Mouse (Mus musculus) intestine, embryonic 16.5 days (tissue): ENCODE data around the gene Polr2b. TPM values are rescaled to one million over a fixed set of nuclear protein-coding genes. Genes with fewer than 3 reads are reported as not detected.

ENCODE experiments used
- ATAC-seq: fragments of 200-750 bp; cut with Nextera tagmentation; 2 replicates; pipeline ENCODE4 v1.8.0; 2017; ENCODE audit warnings: moderate TSS enrichment, moderate library complexity
- H3K27ac ChIP-seq: fragments of 300-500 bp; sonication (generic); 2 replicates; pipeline ENCODE4 v1.5.1; 2014; ENCODE audit warnings: mild to moderate bottlenecking, low read length
- H3K27me3 ChIP-seq: fragments of 300-500 bp; sonication (generic); replicated peaks from 2 replicates; pipeline ENCODE4 v1.6.1; 2014; ENCODE audit warnings: low read length, control low read depth, mixed read lengths; ENCODE audit not compliant: control insufficient read depth, insufficient read depth
- H3K36me3 ChIP-seq: fragments of 300-500 bp; sonication (generic); 2 replicates; pipeline ENCODE4 v1.6.1; 2014; ENCODE audit warnings: low read length, control low read depth; ENCODE audit not compliant: control insufficient read depth, insufficient read depth
- H3K4me1 ChIP-seq: fragments of 300-500 bp; sonication (generic); 2 replicates; pipeline ENCODE4 v1.6.1; 2014; ENCODE audit warnings: low read length, control low read depth, mixed read lengths; ENCODE audit not compliant: control insufficient read depth, insufficient read depth
- H3K4me2 ChIP-seq: fragments of 300-500 bp; sonication (generic); 2 replicates; pipeline ENCODE4 v1.6.1; 2014; ENCODE audit warnings: low read depth, low read length, control low read depth
- H3K4me3 ChIP-seq: fragments of 300-500 bp; sonication (generic); 2 replicates; pipeline ENCODE4 v1.5.1; 2014; ENCODE audit warnings: mild to moderate bottlenecking, low read length
- H3K9ac ChIP-seq: fragments of 300-500 bp; sonication (generic); 2 replicates; pipeline ENCODE4 v1.6.1; 2014; ENCODE audit warnings: low read depth, low read length
- H3K9me3 ChIP-seq: fragments of 300-500 bp; sonication (generic); 2 replicates; pipeline ENCODE4 v1.6.1; 2016; ENCODE audit warnings: low read length, control low read depth; ENCODE audit not compliant: control insufficient read depth
- WGBS: fragments of 180-500 bp; shearing (Covaris S2); extraction: QIAGEN DNeasy Blood & Tissue Kit; methylation state at CpG from one replicate; pipeline ENCODE4 v1.1.7; 2014; 5-methylcytosine and 5-hydroxymethylcytosine counted together
- polyA plus RNA-seq: library from polyadenylated mRNA; unstranded; fragments of >200 nt; fragmentation: Nextera tagmentation; extraction: Ambion mirVana; gene quantifications from 2 replicates; pipeline ENCODE4 v1.2.1, GENCODE M21; 2015

Gene Polr2b
- polyA plus RNA-seq, 1 experiment from 2014 or later: 44.0 TPM

- H3K27me3 ChIP-seq: no peaks in the 10 kb centered on the region
- peak overlapping the region; percentile 50 for H3K4me3 ChIP-seq
- H3K4me1 ChIP-seq: peaks cover 21% of the 10 kb centered on the region
- H3K27ac ChIP-seq: peak overlapping the region; percentile 76
- WGBS: 18% methylated on average over 22 of the region's 22 CpGs
- no peaks in the 10 kb centered on the region for H3K36me3 ChIP-seq
- peak overlapping the region; percentile 65 for H3K4me2 ChIP-seq
- peak overlapping the region; percentile 56 for H3K9ac ChIP-seq
- ATAC-seq: peak; percentile 86
- no peaks in the 10 kb centered on the region for H3K9me3 ChIP-seq
Measured at GRCm38 (mm10) chr5:77357405-77358149, 47.6 kb downstream of the Polr2b start.

- Histone ChIP-seq H3K9ac (peak overlapping the region; percentile 56), H3K36me3 (no peaks in the 10 kb centered on the region)
- 3% methylated on average over 10 of the region's 10 CpGs for WGBS
Measured at GRCm38 (mm10) chr5:77358347-77358746, 48.4 kb downstream of the Polr2b start.

GRCm38 (mm10) chr5:77359971-77360370, 50.0 kb downstream of the Polr2b start:
- WGBS: 91% methylated on average over 4 of the region's 4 CpGs
- H3K36me3 ChIP-seq: no peaks in the 10 kb centered on the region
- no peak overlapping the region for H3K27ac ChIP-seq
- no peaks in the 10 kb centered on the region for H3K27me3 ChIP-seq
- no peak for ATAC-seq
- peaks cover 25% of the 10 kb centered on the region for H3K4me1 ChIP-seq
- H3K4me2 ChIP-seq: no peak overlapping the region
- H3K9me3 ChIP-seq: no peaks in the 10 kb centered on the region
- no peak overlapping the region for H3K9ac ChIP-seq
- no peak overlapping the region for H3K4me3 ChIP-seq

More at GRCm38 (mm10) chr5:77358347-77358746, 48.4 kb downstream of the Polr2b start:
- peak overlapping the region; percentile 50 for H3K4me3 ChIP-seq
- H3K4me2 ChIP-seq: peak overlapping the region; percentile 65
- peak; percentile 60 for ATAC-seq
- no peaks in the 10 kb centered on the region for H3K27me3 ChIP-seq
- peaks cover 21% of the 10 kb centered on the region for H3K4me1 ChIP-seq
- no peaks in the 10 kb centered on the region for H3K9me3 ChIP-seq
- peak overlapping the region; percentile 76 for H3K27ac ChIP-seq

GRCm38 (mm10) chr5:77361006-77361405, 51.1 kb downstream of the Polr2b start:
- Histone ChIP-seq H3K9me3 (no peaks in the 10 kb centered on the region), H3K4me1 (peaks cover 18% of the 10 kb centered on the region), H3K27ac (no peak overlapping the region), H3K4me2 (no peak overlapping the region), H3K4me3 (no peak overlapping the region), H3K36me3 (no peaks in the 10 kb centered on the region), H3K27me3 (no peaks in the 10 kb centered on the region), H3K9ac (no peak overlapping the region)
- no peak for ATAC-seq
- WGBS: 59% methylated on average over 4 of the region's 4 CpGs

GRCm38 (mm10) chr5:77362120-77362519, 52.2 kb downstream of the Polr2b start:
- Histone ChIP-seq H3K4me1 (peaks cover 15% of the 10 kb centered on the region), H3K27ac (no peak overlapping the region), H3K36me3 (no peaks in the 10 kb centered on the region), H3K4me3 (no peak overlapping the region), H3K9ac (no peak overlapping the region), H3K27me3 (no peaks in the 10 kb centered on the region), H3K4me2 (no peak overlapping the region), H3K9me3 (no peaks in the 10 kb centered on the region)
- WGBS: 46% methylated on average over 3 of the region's 3 CpGs
- no peak for ATAC-seq

- Histone ChIP-seq H3K27me3 (no peaks in the 10 kb centered on the region), H3K36me3 (no peaks in the 10 kb centered on the region), H3K4me2 (no peak overlapping the region), H3K9ac (no peak overlapping the region), H3K4me3 (no peak overlapping the region), H3K4me1 (peaks cover 11% of the 10 kb centered on the region), H3K9me3 (no peaks in the 10 kb centered on the region), H3K27ac (no peak overlapping the region)
- WGBS: 73% methylated on average over 6 of the region's 6 CpGs
- ATAC-seq: no peak
Measured at GRCm38 (mm10) chr5:77363650-77364049, 53.7 kb downstream of the Polr2b start.

- no peak for ATAC-seq
- H3K9ac ChIP-seq: no peak overlapping the region
Measured at GRCm38 (mm10) chr5:77364443-77365038, 54.6 kb downstream of the Polr2b start.

GRCm38 (mm10) chr5:77366313-77366712, 56.4 kb downstream of the Polr2b start:
- Histone ChIP-seq H3K4me2 (no peak overlapping the region), H3K36me3 (no peaks in the 10 kb centered on the region), H3K9me3 (no peaks in the 10 kb centered on the region), H3K4me1 (peaks cover 14% of the 10 kb centered on the region), H3K9ac (no peak overlapping the region), H3K4me3 (no peak overlapping the region), H3K27me3 (no peaks in the 10 kb centered on the region), H3K27ac (no peak overlapping the region)
- 79% methylated on average over 8 of the region's 8 CpGs for WGBS
- no peak for ATAC-seq

More at GRCm38 (mm10) chr5:77364443-77365038, 54.6 kb downstream of the Polr2b start:
- no peaks in the 10 kb centered on the region for H3K36me3 ChIP-seq
- H3K4me3 ChIP-seq: no peak overlapping the region
- H3K27me3 ChIP-seq: no peaks in the 10 kb centered on the region
- H3K4me1 ChIP-seq: peaks cover 9% of the 10 kb centered on the region
- WGBS: 89% methylated on average over 3 of the region's 3 CpGs
- H3K9me3 ChIP-seq: no peaks in the 10 kb centered on the region
- no peak overlapping the region for H3K27ac ChIP-seq
- H3K4me2 ChIP-seq: no peak overlapping the region

GRCm38 (mm10) chr5:77367145-77367544, 57.2 kb downstream of the Polr2b start:
- 81% methylated on average over 1 of the region's 1 CpGs for WGBS
- Histone ChIP-seq H3K4me2 (no peak overlapping the region), H3K9me3 (no peaks in the 10 kb centered on the region), H3K4me1 (peaks cover 14% of the 10 kb centered on the region), H3K4me3 (no peak overlapping the region), H3K27me3 (no peaks in the 10 kb centered on the region), H3K36me3 (no peaks in the 10 kb centered on the region), H3K27ac (0 out of 2 replicates have a peak overlapping the region, but pooled peaks have one; percentile 24), H3K9ac (no peak overlapping the region)
- no peak for ATAC-seq
